Mouse (Mus musculus) neural tube, embryonic 14.5 days (tissue): ENCODE results near the gene Rin2. TPM values are rescaled to one million over a fixed set of nuclear protein-coding genes. Genes with fewer than 3 reads are reported as not detected.

Experiments
- ATAC-seq: fragments of 200-750 bp; cut with Nextera tagmentation; 2 replicates; pipeline ENCODE4 v1.8.0; 2017; ENCODE audit warnings: low read depth, mild to moderate bottlenecking, moderate TSS enrichment, moderate library complexity
- H3K27ac ChIP-seq: fragments of 300-500 bp; sonication (generic); 2 replicates; pipeline ENCODE4 v1.5.1; 2014; ENCODE audit warnings: low read depth, mild to moderate bottlenecking, control low read depth, low read length, moderate library complexity, mixed read lengths
- H3K27me3 ChIP-seq: fragments of 300-500 bp; sonication (generic); 2 replicates; pipeline ENCODE4 v1.6.1; 2014; ENCODE audit warnings: low read length; ENCODE audit not compliant: control insufficient read depth, insufficient read depth
- H3K36me3 ChIP-seq: fragments of 300-500 bp; sonication (generic); 2 replicates; pipeline ENCODE4 v1.6.1; 2014; ENCODE audit warnings: low read length, mixed read lengths; ENCODE audit not compliant: control insufficient read depth, insufficient read depth
- H3K4me1 ChIP-seq: fragments of 300-500 bp; sonication (generic); 2 replicates; pipeline ENCODE4 v1.6.1; 2014; ENCODE audit warnings: low read length; ENCODE audit not compliant: control insufficient read depth, insufficient read depth
- H3K4me2 ChIP-seq: fragments of 300-500 bp; sonication (generic); 2 replicates; pipeline ENCODE4 v1.6.1; 2014; ENCODE audit warnings: mild to moderate bottlenecking, low read depth, low read length, control low read depth
- H3K4me3 ChIP-seq: fragments of 300-500 bp; sonication (generic); 2 replicates; pipeline ENCODE4 v1.5.1; 2014; ENCODE audit warnings: low read depth, low read length, control low read depth, mixed read lengths
- H3K9ac ChIP-seq: fragments of 300-500 bp; sonication (generic); replicated peaks from 2 replicates; pipeline ENCODE4 v1.6.1; 2014; ENCODE audit warnings: low read depth, mild to moderate bottlenecking, control low read depth, low read length, mixed read lengths
- H3K9me3 ChIP-seq: fragments of 300-500 bp; sonication (generic); 2 replicates; pipeline ENCODE4 v1.6.1; 2016; ENCODE audit warnings: low read length; ENCODE audit not compliant: control insufficient read depth
- WGBS: fragments of 180-500 bp; shearing (Covaris S2); extraction: QIAGEN DNeasy Blood & Tissue Kit; methylation state at CpG from one replicate; pipeline ENCODE4 v1.1.7; 2014; 5-methylcytosine and 5-hydroxymethylcytosine counted together
- polyA plus RNA-seq: library from polyadenylated mRNA; unstranded; fragments of >200 nt; fragmentation: Nextera tagmentation; extraction: Ambion mirVana; gene quantifications from 2 replicates; pipeline ENCODE4 v1.2.1, GENCODE M21; 2014

Rin2 gene
- polyA plus RNA-seq, 1 experiment from 2014 or later, result 11.4 TPM

DNA sequence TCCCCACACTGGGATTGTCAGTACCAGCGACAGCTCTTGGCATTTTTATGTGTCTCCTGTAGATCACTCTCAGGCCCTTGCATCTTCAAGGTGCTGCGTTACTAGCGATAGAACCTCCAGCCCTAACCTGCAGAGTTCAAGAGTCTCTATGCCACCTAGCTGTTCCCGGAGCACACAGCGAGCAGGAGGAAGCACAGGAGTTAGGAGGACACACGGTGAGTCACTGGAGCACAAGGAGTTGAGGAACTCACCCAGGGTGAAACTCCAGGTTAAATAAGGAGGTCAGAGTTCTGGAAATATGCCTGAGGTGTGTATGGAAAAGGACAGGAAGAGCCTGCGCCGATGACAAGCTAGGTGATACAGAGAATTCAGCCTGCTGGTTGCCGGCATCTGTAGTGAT, 5.7 kb downstream of the Rin2 start:
- 86% methylated on average over 9 of the region's 9 CpGs for WGBS
- H3K4me3 ChIP-seq, result no peak overlapping the region
- no peak overlapping the region for H3K27ac ChIP-seq
- ATAC-seq, result no peak
- H3K36me3 ChIP-seq, result no peaks in the 10 kb centered on the region
- H3K9me3 ChIP-seq, result no peaks in the 10 kb centered on the region
- H3K9ac ChIP-seq, result no peak overlapping the region
- H3K4me2 ChIP-seq, result no peak overlapping the region
- H3K27me3 ChIP-seq, result no peaks in the 10 kb centered on the region
- no peaks in the 10 kb centered on the region for H3K4me1 ChIP-seq

DNA sequence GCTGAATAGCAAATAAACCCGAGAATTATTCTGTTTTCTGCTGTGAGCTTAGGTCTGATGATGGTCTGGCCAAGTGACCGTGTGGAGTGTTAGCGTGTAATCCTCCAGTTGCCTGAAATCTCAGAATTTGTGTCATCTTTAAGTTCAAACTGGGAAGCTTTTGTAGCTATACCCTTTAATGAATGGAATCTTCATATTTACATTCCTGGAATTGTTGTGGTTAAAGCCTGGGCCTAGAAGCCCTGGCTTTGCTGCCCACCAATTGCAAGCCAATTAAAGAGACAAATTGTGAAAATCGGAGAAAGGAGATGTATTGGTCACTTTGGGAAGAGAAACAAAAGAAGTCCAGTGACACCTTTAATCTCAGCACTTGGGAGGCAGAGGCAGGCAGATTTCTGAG, 6.6 kb downstream of the Rin2 start:
- no peaks in the 10 kb centered on the region for H3K27me3 ChIP-seq
- H3K9me3 ChIP-seq, result no peaks in the 10 kb centered on the region
- 91% methylated on average over 4 of the region's 4 CpGs for WGBS
- no peaks in the 10 kb centered on the region for H3K4me1 ChIP-seq
- no peak overlapping the region for H3K9ac ChIP-seq
- H3K4me2 ChIP-seq, result no peak overlapping the region
- H3K36me3 ChIP-seq, result no peaks in the 10 kb centered on the region
- no peak overlapping the region for H3K27ac ChIP-seq
- H3K4me3 ChIP-seq, result no peak overlapping the region
- ATAC-seq, result no peak

DNA sequence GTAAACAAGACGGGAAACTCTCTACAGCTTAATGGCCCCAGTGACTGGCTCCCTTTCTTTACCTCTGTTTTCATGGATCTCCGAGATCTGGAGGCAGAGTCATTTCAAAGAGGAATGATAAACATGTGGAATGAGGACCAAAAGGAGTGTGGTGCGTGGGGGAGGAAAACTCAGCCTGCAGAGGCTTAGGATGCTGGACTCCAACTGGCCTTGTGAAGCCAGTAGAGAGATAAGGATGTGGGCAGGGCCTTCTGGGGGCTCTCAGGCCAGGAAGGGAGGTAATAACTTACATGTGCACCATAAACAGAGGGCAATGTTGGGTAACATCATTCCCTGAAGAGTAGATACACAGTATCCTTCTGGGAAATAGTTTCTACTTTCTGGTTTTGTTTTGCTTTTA, 7.9 kb downstream of the Rin2 start:
- Histone ChIP-seq H3K4me2 (no peak overlapping the region), H3K27me3 (no peaks in the 10 kb centered on the region), H3K36me3 (no peaks in the 10 kb centered on the region), H3K4me1 (no peaks in the 10 kb centered on the region), H3K9ac (no peak overlapping the region), H3K9me3 (no peaks in the 10 kb centered on the region), H3K4me3 (no peak overlapping the region), H3K27ac (no peak overlapping the region)
- WGBS, result 61% methylated on average over 3 of the region's 3 CpGs
- ATAC-seq, result no peak

DNA sequence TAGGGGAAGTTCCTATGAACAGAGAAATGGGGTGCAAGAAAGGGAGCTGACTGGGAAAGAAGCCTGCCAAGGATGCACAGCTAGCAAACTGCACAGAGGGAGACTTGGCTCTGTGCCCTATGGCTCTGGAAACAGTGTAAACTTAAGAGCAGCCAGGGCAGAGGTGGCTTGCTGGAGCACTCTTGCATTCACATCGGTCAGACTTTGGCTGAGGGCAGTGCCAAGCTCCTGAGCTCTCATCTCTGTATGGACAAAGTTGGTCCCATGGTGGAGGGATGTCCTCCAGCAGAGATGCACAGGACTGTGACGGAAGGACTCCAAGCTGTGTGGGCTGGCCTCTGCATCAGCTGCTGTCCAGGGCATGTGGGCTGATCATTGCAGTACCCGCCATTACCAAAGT, 8.5 kb downstream of the Rin2 start:
- 61% methylated on average over 3 of the region's 3 CpGs for WGBS
- no peak overlapping the region for H3K4me2 ChIP-seq
- H3K4me1 ChIP-seq, result no peaks in the 10 kb centered on the region
- no peak overlapping the region for H3K27ac ChIP-seq
- H3K27me3 ChIP-seq, result no peaks in the 10 kb centered on the region
- ATAC-seq, result peak; percentile 34; the same call in 1 of the 2 replicates
- no peak overlapping the region for H3K4me3 ChIP-seq
- no peaks in the 10 kb centered on the region for H3K36me3 ChIP-seq
- H3K9ac ChIP-seq, result no peak overlapping the region
- no peaks in the 10 kb centered on the region for H3K9me3 ChIP-seq

DNA sequence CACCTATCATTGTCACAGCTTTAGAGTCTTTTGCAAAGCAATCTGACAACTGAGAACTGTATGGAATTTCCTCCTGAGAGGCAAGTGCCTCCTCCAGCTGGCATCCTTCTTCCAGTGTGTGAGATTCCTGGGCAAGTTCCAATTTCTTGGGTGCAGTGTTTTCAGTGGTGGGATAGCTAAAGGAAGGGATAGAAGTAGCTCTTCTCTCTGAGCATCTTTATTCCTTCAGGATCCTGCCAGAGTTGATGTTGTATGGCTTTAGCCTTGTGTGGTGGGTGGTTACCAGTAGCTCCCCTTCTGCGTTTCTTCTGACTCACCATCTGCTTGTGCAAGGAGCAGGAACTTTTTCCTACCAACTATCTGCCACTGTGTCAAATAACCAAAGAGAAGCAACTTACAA, 9.1 kb downstream of the Rin2 start:
- Histone ChIP-seq H3K9ac (no peak overlapping the region), H3K4me1 (no peaks in the 10 kb centered on the region), H3K4me3 (no peak overlapping the region), H3K4me2 (no peak overlapping the region), H3K27me3 (no peaks in the 10 kb centered on the region), H3K27ac (no peak overlapping the region), H3K9me3 (no peaks in the 10 kb centered on the region), H3K36me3 (no peaks in the 10 kb centered on the region)
- 96% methylated on average over 1 of the region's 1 CpGs for WGBS
- no peak for ATAC-seq

DNA sequence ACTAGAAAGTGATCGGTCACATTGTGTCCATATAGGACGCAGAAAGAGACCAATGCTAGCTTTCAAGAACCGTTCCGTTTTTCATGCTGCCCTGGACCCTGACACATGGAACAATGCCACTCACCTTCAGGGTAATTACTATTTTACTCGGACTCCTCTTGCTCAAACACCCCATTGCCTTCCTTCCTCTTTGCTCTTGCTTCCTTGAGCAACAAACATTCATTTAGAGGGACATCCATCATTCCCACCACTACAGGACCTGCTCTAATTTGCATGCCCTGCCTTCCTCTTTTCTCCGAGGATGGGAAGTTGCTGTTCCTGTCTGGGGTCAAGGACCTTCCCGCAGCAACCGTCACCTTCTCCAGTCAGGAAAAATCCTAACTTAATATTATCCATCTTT, 9.9 kb downstream of the Rin2 start:
- ATAC-seq, result no peak
- Histone ChIP-seq H3K27ac (no peak overlapping the region), H3K27me3 (no peaks in the 10 kb centered on the region), H3K4me2 (no peak overlapping the region), H3K4me3 (no peak overlapping the region), H3K9ac (no peak overlapping the region), H3K36me3 (no peaks in the 10 kb centered on the region), H3K4me1 (no peaks in the 10 kb centered on the region), H3K9me3 (no peaks in the 10 kb centered on the region)
- WGBS, result 77% methylated on average over 8 of the region's 8 CpGs

DNA sequence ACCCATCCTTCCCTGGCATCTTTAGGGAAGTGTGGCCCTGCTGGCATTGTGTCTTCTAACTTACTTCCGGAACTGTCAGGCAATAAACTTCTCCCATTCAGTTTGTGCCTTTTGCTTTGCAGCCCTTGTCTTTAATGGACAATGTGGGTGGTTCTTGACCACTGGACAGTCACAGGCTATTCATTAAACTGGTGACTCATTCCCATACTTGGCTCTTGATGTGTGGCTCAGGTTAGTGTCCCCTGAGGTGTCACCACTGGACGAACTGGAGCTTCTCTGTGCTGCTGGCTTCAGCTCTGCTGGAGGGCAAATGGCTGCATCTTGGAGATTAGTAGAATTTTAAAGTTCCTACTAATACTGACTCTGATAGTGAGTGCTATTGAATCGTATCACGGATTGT, 11.0 kb downstream of the Rin2 start:
- Histone ChIP-seq H3K4me1 (no peaks in the 10 kb centered on the region), H3K4me3 (no peak overlapping the region), H3K9me3 (no peaks in the 10 kb centered on the region), H3K9ac (no peak overlapping the region), H3K4me2 (no peak overlapping the region), H3K36me3 (no peaks in the 10 kb centered on the region), H3K27ac (no peak overlapping the region), H3K27me3 (no peaks in the 10 kb centered on the region)
- no peak for ATAC-seq
- WGBS, result 80% methylated on average over 4 of the region's 4 CpGs

DNA sequence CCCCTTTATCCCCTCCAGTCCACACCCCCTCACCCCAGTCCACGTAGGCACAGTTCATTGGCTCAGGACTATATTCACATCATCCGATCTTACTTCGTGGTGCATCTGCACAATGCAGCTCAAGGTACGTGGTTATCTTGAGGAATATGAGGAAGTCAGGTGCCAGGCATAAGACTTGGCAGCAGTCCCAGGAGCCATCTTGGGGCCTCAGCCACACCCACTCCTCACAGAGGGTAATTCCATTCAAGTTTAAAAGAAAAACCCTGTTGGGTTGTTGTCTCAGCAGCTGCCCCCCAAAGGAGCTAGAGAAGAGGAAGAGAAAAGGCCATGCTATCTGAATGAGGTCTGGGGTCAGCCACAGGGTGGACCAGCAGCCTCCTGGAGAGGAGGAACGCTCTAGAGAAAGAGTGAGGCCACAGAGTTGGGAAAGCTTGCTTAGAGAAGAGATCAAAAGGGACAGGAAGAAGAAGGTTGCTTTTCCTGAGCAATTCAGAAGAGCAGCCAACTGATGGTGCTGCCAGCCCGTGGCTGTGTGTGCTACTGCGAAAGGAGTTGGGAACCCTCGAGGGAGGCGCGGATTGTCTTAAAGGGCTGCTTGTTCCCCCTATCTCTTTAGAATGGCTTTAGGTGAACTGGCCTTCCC, 16.5 kb downstream of the Rin2 start:
- H3K27ac ChIP-seq, result no peak overlapping the region
- no peak overlapping the region for H3K4me2 ChIP-seq
- H3K9ac ChIP-seq, result no peak overlapping the region
- H3K9me3 ChIP-seq, result no peaks in the 10 kb centered on the region
- no peaks in the 10 kb centered on the region for H3K4me1 ChIP-seq
- no peak overlapping the region for H3K4me3 ChIP-seq
- no peaks in the 10 kb centered on the region for H3K27me3 ChIP-seq
- ATAC-seq, result no peak
- 85% methylated on average over 10 of the region's 10 CpGs for WGBS
- H3K36me3 ChIP-seq, result no peaks in the 10 kb centered on the region

DNA sequence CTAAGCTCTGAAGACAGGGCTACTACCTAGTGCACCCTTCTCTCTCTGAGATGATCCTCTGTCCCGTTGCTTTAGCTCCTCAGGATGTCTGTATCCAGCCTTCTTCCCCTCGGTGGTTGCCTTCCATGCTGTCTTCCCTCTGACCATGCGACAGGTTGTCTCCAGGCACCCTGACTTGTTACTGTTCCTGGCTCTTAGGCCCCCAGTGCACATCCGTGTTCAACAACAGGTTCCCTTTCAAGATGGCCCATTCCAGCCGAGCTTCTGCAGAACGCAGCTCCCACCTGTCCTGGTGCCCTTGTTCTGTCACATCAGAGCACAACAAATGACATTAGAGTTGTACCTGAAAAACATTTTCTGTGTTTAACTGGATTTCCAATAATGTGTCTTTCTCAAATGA, 22.1 kb downstream of the Rin2 start:
- Histone ChIP-seq H3K4me2 (no peak overlapping the region), H3K9ac (no peak overlapping the region), H3K27ac (no peak overlapping the region), H3K27me3 (no peaks in the 10 kb centered on the region), H3K4me3 (no peak overlapping the region), H3K36me3 (no peaks in the 10 kb centered on the region), H3K4me1 (no peaks in the 10 kb centered on the region), H3K9me3 (no peaks in the 10 kb centered on the region)
- 92% methylated on average over 6 of the region's 6 CpGs for WGBS
- ATAC-seq, result no peak
